Mouse (Mus musculus) spleen, postnatal 36 days (tissue): ENCODE measurements at regions not wholly inside any gene's neighbourhood (a gene's known extent, or its start where the extent isn't known, plus 50 kb on each side); places are given as distances from the start of the nearest gene placed in this dataset.

Experiments used
- DNase-seq, 2 experiments: peaks; one replicate each; pipeline ENCODE4 v3.0.0; 2022; ENCODE audit warnings: low spot score in 2 of 2, mixed read lengths in 1 of 2

DNA sequence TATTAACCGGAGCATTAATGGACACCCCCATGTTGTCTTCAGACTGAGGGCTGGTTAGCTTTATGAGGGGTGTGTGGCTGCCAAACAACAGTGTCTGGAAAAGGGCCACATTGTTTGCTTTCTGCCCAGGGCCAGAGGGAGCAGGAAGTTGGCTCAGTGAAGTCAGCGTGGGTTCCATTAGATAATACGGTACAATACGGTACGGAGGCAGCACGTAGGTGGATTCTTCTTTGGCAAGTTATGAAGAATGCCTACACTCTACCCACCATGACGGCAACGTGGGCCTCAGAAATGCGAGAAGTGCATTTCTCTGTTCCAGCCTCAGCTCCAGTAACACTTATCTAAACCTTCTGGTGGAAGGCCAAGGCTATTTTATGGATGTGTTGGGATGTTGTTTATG is 108.2 kb downstream of the Gm10260 start:
- no peak for DNase-seq

DNA sequence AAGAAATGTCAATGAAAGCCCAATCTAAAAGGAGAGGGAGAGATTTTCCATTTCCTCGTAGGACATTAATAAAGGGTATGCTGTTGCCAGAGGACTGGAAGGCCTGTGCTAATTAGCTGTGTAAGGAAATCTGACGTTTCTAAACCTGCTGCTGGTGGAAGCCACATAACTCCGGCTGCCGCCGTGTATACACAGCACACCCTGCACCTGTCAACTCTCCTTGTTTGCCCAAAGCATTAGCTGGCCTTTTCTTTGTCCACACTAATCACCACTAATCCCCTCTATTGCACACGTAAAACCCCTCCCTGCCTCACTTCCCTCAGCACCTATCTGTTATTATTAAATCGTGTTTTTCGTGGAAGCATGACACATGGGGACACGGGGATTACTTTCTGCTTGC is 108.7 kb downstream of the Gm10260 start:
- DNase-seq: no peak

GRCm38 (mm10) chr13:97651176-97651575 is 109.3 kb downstream of the Gm10260 start:
- DNase-seq: no peak

DNA sequence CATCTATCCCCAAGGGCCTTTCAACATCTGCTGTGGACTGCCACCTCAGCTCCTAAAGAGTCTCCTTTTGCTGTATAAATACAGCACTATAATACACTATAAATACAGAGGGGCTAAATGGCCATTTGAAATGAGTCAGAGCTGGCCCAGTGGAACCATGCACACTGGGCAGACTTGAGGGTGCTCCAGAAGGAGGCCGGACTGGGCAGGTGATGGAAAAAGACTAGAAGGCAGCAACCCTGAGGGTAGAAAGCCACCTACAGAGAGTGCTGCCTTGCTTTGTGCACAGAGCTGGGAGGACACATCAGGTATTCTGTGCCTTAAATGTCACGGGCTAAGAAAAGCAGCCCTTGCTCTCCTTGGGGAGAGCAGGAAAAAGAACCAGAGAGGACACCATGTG is 110.2 kb downstream of the Gm10260 start:
- no peak for DNase-seq

DNA sequence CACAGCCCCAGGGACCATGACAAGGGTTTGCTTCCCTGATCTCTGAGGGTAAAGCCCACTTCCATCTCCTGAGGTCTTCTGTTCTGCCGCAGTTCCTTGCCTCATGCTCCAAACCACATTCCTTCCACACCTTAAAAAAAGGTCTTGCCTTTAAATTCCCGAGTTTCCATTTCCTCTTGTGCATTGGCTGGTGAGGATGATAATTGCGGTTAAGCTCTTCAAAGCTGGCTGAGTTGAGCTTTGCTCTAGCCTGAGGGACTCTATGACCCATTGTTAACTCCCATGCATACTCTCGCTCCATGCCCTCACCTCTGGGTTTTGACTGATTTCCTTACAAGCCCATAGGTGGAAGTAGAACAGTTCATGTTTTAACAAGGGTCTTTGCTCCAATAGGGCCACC is 112.9 kb downstream of the Gm10260 start:
- no peak for DNase-seq

GRCm38 (mm10) chr13:97646021-97646385 is 114.4 kb downstream of the Gm10260 start:
- DNase-seq: no peak

DNA sequence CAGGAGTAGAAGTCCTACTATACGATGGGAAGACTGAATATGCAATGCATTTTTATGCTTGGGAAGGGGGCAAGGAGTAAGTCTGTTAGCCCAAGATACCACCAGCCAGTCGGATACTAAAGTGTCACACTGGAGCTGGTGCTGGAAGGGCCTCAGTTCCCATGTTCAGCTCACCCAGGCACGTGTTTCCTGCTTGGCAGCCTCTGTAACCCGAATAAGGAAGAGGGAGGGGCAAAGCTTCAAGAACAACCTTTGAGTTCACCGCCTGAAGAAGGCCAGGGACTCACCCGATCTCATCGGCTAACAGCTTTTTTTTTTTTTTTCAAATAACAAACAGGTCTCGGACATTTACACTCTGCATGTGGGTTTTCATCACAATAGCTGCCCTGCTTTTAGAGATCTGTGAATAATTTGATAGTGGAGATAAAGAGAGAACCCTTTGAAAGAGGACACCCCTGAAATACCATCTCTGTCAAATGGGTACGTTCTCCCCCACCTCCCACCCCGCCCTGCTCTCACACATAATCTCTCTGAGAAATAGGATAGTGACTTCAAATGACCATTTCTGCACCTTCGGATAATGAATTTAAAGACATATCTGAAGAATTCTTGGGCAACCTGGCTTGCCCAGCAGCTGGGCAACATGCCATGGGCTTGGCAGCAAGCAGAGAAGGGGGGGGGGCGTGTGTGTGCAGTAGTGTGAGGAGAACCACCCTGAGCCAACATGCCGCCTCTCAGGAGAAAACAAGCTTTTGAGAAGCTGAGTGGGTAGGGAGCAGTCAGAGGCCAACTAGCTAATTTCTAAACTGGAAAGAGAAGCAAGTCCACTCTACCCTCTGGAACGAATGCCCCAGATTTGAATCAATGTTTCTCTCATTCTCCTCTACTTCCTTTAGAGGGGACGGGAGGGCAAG is 115.1 kb downstream of the Gm10260 start:
- peak; percentile 8 to 18 for DNase-seq

DNA sequence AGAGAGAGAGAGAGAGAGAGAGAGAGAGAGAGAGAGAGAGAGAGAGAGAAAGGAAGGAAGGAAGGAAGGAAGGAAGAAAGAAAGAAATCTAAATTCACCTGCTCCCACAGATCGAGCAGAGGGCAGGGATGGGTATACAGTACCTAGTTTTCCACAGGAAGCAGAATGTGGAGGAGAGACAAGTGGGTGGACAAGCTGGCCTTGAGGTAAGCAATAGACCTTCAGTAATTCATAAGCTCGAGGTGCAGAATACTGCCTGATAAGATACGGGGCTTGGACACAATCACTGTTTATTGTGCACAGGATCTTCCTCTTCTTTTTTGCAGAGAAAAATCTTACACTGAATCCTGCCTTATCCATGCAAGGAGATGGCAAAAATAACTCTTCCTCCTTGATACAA is 120.2 kb downstream of the Gm10260 start:
- no peak for DNase-seq

DNA sequence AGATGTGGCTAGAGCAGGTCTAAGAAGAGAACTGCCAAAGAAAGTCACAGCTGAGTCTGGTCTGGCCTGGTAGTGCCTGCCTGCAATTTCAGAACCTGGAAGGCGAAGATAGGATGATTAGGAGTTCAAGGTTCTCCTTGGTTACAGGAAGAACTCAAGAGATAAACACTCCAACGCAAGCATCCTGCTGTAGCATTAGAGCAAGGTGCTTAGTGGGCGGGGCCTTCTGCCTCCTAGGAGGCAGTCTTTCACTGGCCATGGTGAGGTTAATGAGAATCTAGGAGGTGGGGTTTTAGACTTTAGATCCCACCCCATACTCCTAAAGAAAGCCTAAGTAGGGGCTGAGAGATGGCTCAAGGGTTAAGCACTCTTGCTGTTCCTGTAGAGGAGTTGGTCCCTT is 120.8 kb downstream of the Gm10260 start:
- no peak for DNase-seq

- DNase-seq: no peak
These were observed 121.9 kb downstream of the Gm10260 start for GRCm38 (mm10) chr13:97638457-97639088.

- DNase-seq: no peak
These were observed 122.9 kb downstream of the Gm10260 start for GRCm38 (mm10) chr13:97637506-97637905.

- DNase-seq: no peak
These were observed 126.2 kb downstream of the Gm10260 start for GRCm38 (mm10) chr13:97634041-97634788.

DNA sequence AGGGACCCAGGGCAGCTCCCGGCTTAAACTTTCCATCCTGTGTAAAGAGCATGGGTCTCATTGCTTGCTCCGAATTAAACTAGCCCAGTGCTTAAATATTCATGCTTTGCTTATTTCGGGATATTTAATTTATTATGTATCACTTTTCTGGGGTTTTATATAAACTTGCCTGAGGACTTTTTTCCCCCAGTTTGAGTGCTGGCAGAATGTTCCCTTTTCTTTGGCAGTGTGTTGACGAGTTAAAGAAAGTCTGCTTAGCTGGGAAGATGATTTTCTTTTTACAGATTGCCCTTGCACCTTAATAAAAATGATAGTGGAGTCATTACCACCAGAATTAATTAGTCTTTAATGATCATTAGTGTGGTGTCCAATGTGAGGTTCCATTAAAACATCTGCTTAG is 126.9 kb downstream of the Gm10260 start:
- no peak for DNase-seq

GRCm38 (mm10) chr13:97631872-97632402 is 128.5 kb downstream of the Gm10260 start:
- DNase-seq: no peak

GRCm38 (mm10) chr13:97630921-97631320 is 129.5 kb downstream of the Gm10260 start:
- DNase-seq: no peak

- DNase-seq: no peak
These were observed 131.8 kb downstream of the Gm10260 start for GRCm38 (mm10) chr13:97628608-97629007.

DNA sequence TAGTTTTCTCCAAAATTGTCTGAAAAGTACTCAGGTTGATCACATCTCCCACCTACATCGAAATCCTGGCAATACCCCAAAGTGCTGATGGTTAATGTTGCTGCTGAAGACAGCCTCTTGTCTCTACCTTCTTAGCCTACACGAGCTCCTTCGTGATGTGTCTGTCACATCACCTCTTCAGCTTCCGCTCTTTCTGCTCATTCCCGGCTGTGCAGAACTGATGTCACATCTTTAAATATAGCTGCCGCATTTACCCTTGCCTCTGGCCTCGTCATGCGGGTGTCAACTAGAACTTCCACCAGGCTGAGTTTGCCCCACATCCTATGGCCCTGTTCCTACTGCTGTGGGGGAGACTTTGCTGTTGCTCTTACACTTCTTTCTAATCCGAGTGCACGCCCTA is 133.2 kb downstream of the Gm10260 start:
- no peak for DNase-seq

DNA sequence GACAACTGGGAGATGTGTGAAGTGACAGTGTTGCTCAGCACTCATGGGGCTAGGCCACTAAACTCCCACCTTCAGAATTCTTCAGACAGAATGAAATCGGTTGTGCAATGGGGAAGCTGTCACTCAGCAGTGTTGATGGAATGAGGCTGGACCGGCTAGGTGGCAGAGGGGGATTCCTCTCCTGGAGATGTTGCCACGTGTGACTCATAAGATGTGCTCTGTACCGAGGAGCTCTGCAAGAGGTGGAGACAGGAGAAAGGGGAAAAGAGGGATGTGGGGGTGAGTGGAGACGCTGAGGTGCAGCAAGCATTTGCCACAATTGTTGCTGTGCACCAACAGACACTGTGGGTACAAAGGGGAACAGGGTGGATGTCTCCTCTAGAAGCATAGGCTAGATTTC is 133.6 kb downstream of the Gm10260 start:
- no peak for DNase-seq

- no peak for DNase-seq
These were observed 134.3 kb downstream of the Gm10260 start for GRCm38 (mm10) chr13:97626116-97626515.

DNA sequence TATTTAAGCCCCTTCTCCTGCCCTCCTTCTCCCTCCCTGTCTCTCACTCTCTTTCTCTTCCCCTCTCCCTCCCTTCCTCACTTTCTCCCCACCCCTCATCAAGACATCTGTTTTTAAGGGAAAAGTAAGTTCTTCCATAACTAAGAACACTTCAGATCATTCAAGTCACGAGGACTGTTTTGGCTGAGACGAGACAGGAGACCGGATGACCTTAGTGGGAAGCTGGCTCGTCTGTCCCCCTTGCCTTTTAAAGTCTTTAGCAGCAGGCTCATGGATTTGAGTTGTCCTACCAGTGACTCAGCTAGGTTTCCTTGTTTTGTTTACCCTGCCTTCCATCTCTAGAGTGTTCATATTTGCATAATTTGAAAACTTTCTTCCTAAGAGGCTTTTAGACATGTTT is 135.0 kb downstream of the Gm10260 start:
- no peak for DNase-seq

GRCm38 (mm10) chr13:97618190-97618586 is 142.2 kb downstream of the Gm10260 start:
- no peak for DNase-seq

GRCm38 (mm10) chr13:97617511-97618189 is 142.8 kb downstream of the Gm10260 start:
- DNase-seq: no peak
